Mouse (Mus musculus): ENCODE measurements around the gene Thrb.

Gene Thrb

GRCm38 (mm10) chr14:17868326-17868725, 208.3 kb downstream of the Thrb start:
- no peak for DNase-seq (ENCODE audit: low read depth in 2 of 2, low spot score in 2 of 2)

GRCm38 (mm10) chr14:17875946-17876345, 215.9 kb downstream of the Thrb start:
- DNase-seq (ENCODE audit: low read depth in 2 of 2, low spot score in 2 of 2), result no peak

GRCm38 (mm10) chr14:17879446-17879845, 219.4 kb downstream of the Thrb start:
- no peak for DNase-seq (ENCODE audit: low read depth in 2 of 2, low spot score in 2 of 2)

- no peak for DNase-seq (ENCODE audit: low read depth in 2 of 2, low spot score in 2 of 2)
These were observed 224.8 kb downstream of the Thrb start for GRCm38 (mm10) chr14:17884884-17885283.

- DNase-seq (ENCODE audit: low read depth in 2 of 2, low spot score in 2 of 2), result no peak
These were observed 225.3 kb downstream of the Thrb start for GRCm38 (mm10) chr14:17885320-17885719.

DNA sequence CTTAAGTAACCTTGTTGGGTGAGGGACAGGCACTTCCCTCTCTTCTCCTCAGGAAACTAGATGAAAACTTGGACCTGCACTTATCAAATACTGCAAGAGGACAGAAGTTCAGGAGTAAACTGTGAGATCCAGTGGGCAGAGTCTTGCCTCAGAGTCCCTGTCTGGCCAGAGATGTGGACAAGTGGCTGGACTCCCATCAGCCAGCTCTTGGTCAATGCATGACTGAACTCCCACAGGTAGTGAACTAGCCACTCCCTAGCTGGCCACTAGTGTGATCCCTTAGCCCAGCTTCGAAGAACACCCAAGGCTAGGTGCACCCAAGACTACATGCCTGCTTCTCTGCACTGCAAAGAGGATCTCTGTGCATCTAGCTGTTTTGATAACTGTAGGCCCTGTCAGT, 234.7 kb downstream of the Thrb start:
- DNase-seq (ENCODE audit: low read depth in 2 of 2, low spot score in 2 of 2), result no peak

DNA sequence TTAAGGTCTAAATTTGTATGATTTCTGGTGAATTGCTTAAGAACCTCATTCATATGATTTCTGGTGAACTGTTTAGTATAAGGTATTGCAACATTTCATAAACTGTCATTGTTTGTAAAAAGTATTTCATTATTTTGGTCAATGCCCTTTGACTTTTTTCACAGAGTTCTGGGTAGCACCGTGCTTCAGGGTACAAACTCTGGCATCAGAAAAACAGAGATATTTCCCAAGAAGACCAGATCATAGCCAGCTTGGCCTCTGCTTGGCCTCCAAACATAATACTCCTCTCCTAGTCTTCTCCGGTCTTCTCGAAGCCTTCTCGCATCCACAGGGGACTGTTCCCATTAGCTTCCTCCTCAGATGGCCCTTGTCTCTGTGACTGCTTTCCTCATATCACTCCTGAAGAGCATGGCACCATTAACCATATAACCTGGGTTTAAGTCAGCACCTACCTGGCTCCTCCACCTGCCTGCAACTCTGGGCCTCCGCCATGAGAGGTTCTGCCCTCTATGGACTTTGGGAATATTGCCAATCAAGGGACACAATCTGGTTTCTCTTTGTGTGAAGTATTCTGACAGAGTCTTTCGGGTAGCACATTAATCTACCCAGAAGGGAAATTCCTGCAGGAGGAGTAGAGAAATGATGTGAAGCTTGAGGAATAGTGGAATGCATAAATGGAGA, 239.8 kb downstream of the Thrb start:
- DNase-seq (ENCODE audit: low read depth in 2 of 2, low spot score in 2 of 2), result no peak

- DNase-seq (ENCODE audit: low read depth in 2 of 2, low spot score in 2 of 2), result no peak
These were observed 240.3 kb downstream of the Thrb start for GRCm38 (mm10) chr14:17900414-17900795.

- DNase-seq (ENCODE audit: low read depth in 2 of 2, low spot score in 2 of 2), result no peak
These were observed 242.4 kb downstream of the Thrb start for GRCm38 (mm10) chr14:17902426-17902825.

DNA sequence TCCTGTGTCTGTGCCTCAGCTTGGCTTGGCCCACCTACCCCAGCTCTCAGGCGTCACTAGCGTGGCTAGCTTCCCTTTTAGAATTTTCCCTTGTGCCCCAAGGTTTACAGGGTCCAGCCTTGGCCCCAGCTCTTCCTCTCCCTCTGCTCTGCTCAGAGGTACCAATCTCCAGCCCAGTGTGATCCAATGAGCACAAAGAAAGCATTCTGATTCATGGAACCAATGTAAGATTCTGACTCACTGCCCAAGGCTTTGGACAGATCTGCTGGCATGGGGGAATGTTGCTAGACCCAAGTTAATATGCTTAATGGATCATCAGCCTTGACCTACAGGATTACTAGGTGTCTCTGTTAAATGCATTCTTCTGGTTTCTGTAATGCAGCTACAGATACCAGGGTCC, 243.1 kb downstream of the Thrb start:
- no peak for DNase-seq (ENCODE audit: low read depth in 2 of 2, low spot score in 2 of 2)

DNA sequence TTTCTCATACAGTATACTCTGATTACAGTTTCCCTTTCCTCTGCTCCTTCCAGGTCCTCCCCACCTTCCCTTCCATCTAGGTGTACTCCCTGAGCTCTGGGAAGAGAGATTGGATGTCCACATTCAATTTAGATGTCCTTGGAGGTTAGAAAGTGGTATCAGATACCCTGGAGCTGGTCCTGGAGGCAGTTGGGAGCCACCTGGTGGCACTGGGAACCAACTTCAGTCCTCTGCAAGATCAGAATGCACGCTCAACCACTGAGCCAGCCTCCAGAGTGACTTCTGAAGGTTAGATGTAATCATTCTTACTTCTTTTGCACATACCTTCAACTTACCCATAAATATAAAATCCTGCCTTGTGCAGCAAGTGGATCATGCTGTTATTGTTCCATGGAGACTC, 244.5 kb downstream of the Thrb start:
- DNase-seq (ENCODE audit: low read depth in 2 of 2, low spot score in 2 of 2), result no peak

DNA sequence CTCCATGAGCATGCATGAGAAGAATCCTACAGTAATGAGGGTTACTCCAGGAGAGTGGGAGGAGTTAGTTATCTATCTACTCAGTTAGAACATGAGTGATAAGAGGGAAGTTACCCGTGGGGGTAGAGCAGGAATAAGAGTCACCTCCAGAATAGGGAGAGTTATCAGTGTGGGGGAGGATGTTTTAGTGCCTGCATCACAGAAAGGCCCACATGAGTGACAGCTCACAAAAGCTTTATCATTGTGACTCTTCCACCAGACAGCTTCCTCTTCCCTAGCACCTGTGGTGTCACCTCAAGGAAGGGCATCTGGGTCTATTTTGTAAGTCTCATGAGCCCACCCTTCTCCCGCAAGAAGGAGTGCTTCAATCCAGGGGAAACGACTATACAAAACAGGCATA, 245.6 kb downstream of the Thrb start:
- DNase-seq (ENCODE audit: low read depth in 2 of 2, low spot score in 2 of 2), result no peak

DNA sequence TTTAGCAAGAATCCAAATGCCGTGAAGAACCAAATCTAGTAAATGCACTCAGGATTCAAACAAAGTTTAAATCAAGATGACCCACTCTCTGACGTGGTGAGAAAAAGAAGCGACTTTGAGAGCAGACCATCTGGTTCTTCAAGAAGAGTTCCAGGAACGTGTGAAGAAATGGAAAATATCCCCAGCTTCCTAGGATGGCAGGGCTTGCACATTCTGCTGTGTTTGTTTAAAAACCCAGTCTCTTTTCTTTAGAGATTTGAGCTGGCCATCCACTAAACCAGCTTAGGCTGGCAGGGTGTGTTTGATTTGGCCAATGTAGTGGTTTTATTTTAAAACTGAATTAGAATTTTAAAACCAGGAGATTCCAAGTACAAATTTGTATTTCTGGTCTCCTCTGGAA, 246.9 kb downstream of the Thrb start:
- no peak for DNase-seq (ENCODE audit: low read depth in 2 of 2, low spot score in 2 of 2)

- DNase-seq (ENCODE audit: low read depth in 2 of 2, low spot score in 2 of 2), result no peak
These were observed 251.1 kb downstream of the Thrb start for GRCm38 (mm10) chr14:17911157-17911556.

DNA sequence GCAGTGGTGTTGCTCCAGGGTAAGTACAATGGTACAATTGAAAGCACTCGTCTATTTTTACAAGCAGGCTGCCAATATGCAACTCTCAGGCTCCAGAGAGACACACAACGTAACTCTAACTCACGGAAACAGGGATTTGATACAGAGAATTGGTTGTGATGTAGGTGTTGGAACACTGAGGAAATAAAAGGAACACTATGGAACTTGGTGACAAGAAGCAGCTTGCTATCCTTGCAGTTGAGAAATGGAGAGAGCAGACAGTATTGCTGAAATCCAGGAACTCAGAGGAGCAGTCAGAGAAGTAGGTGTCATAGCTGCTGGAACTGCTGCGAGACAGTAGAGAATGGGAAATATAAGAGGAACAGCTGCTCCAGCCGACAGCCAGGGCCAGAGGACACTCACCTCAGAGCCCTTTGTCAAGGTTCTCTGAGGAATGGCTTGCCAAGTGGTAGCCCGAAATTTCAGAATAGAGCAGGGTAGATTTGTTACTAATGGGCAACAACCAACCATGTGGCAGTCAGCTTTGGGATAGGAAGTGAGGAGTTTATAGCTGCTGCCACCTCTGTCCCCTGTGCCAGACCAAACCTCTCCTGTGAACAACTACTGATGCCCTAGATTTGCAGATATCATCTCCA, 252.6 kb downstream of the Thrb start:
- DNase-seq (ENCODE audit: low read depth in 2 of 2, low spot score in 2 of 2), result no peak

GRCm38 (mm10) chr14:17915556-17915955, 255.5 kb downstream of the Thrb start:
- no peak for DNase-seq (ENCODE audit: low read depth in 2 of 2, low spot score in 2 of 2)

DNA sequence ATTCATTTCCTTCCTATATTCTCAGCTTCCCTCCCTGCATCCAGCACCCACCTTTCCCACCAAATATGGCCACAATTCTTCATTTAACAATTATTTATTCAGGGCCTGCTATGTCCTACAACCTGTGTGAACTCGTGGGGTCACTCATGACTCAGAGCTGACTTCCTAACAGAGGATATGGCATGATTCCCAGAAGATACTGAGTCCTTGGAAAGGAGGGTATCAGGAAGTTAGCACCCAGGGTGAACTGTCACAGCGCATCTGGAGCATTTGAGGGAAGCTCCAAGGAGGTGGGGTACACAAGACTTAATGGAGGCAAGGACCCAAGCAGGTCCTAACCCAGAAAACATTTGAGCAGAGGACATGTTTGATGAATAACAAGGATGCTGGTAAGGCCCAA, 256.6 kb downstream of the Thrb start:
- no peak for DNase-seq (ENCODE audit: low read depth in 2 of 2, low spot score in 2 of 2)

DNA sequence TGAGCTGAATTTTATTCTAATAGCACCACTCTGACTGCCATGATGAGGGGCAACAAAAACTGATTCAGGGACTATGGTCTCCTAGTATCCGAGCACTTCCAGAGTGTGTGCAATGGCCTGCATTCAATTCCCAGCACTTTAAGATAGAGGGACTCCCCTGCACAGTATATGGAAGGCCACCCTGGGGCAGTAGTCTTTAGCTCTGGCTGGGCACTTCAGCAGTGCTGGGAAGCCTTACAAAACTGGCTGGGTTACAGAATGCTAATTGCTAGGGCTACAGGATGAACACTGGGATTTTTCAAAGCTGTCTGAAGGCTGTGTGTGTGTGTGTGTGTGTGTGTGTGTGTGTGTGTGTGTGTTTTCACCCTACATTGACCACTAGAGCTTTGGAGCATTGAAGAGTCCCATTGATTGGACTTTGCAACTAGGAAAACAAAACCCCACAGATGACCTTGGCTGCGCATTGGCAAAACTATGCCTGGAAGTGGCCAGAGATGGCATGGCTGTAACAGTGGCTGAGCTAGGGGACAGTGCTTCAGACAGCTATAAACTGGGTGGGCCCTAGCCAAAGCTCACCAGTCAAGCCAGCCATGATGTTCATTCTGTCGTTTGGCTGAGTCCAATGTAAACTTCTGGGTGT, 257.2 kb downstream of the Thrb start:
- no peak for DNase-seq (ENCODE audit: low read depth in 2 of 2, low spot score in 2 of 2)

- DNase-seq (ENCODE audit: low read depth in 2 of 2, low spot score in 2 of 2), result no peak
These were observed 257.8 kb downstream of the Thrb start for GRCm38 (mm10) chr14:17917899-17918298.

DNA sequence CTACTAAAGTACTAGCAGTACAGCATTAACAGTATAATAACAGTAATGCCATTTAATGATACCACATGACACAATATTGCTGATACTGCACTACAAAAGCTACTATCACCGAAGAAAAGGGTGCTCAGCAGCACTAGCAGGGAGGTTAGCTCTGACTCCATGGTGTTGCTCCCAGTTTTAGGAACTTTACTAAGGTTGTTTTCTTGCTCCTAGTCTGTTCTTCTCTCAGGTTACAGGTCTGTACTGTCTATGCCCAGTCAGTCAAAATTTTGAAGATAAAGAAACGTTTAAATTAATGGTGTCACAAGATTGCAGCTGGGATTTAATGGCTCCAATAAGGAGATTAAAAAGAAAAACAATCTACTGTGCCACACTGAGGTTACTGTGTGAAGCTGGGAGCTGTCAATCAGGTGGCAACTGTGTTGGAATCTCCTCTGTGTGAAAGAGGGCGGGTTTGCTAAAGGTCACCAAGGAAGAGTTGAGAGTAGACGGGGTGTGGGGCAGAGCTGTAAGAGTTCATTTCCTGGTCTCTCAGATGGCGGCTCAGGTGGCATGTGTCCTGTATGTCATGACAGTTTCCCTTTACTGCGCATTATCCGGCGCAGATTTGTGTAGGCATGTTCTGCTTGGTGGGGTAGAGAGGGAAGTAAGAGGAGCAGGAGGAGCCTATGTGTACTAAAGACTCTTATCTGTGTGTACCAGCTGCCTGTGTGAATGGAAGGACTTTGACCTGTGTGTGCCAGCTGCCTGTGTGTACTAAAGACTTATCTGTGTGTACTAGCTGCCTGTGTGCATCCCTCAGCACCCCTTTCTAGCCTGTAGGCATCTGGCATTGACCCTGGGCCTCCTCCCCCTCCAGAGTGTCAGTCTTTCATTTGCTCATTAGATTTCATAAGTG, 263.0 kb downstream of the Thrb start:
- no peak for DNase-seq (ENCODE audit: low read depth in 2 of 2, low spot score in 2 of 2)

DNA sequence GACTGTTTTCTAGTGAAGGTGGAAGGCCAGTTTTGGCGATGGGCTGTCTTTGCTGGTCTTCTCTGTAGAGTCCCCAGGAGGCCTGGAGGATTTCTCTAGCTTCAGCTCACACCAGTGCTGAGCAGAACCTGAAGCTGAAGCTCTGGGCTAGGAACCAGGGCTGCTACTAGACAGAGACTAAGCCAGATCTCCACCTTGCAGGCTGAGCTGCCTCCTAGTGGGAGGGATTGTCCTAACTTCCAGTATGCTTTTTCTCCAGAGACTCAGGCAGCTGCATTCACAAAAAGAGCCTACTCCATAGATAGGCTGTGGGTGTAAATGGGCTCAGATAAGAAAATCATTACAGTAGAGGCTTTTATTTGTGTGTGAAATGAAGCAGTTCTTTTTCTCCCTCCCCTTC, 267.4 kb downstream of the Thrb start:
- no peak for DNase-seq (ENCODE audit: low read depth in 2 of 2, low spot score in 2 of 2)

DNA sequence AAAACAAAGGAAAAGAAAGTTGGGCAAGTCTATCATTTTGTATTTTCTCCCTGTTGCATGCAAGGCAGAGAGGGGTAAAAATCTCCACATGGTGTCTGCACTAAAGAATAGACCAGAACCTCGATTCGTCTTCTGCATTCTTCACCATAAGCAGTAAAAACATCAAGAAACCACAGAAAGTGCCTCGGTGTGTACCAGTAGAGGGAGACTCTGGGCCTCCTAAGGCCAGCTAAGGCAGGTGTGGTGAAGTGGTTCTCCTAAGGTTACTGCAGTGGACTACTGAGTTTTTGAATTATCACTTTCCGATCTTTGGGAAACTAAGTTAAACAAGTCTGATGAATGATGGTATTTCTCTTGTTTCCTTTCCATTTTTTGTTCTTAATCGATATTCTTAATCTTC, 269.5 kb downstream of the Thrb start:
- no peak for DNase-seq (ENCODE audit: low read depth in 2 of 2, low spot score in 2 of 2)

Data from CD8-positive naive resting alpha-beta T cell, adult 2 months (primary cell).